Mouse (Mus musculus) C2C12 (cell line): ENCODE results near the gene Ppm1l.

Source experiments
- CEBPB ChIP-seq: IDR thresholded peaks from one replicate; pipeline ENCODE4 v1.6.1; 2011; ENCODE audit warnings: low read depth, mild to moderate bottlenecking, control low read depth, moderate library complexity
- CTCF ChIP-seq: IDR thresholded peaks from one replicate; pipeline ENCODE4 v1.5.1; 2011; ENCODE audit not compliant: control insufficient read depth, insufficient read depth, insufficient read length
- MAX ChIP-seq: IDR thresholded peaks from one replicate; pipeline ENCODE4 v1.6.1; 2011; ENCODE audit warnings: mild to moderate bottlenecking, control low read depth
- MYOD1 ChIP-seq: IDR thresholded peaks from one replicate; pipeline ENCODE4 v1.6.1; 2011; ENCODE audit warnings: low read depth; ENCODE audit not compliant: control insufficient read depth, insufficient read length

DNA sequence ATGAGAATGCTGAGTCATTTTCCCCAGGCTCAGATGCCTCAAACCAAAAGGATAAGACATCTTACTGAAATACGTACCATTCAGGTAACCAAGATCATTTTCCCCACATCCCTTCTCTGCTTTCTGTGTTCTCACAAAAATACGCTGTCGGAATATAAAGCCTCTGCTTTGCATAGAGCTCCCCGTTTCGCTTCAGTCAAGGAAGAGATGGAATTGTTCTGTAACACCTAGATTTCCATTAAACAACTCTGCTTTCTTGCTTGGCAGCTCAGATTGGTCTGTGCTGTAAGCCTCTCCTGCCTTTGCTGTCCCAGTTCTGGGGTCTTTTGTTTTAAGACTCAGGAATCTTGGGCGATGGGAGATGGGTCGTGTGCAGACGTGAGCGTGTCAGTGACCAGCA lies 51.3 kb downstream of the Ppm1l start:
- TF ChIP-seq CTCF (no peak), MYOD1 (no peak), CEBPB (no peak), MAX (no peak)
